Comparison of ENCODE assay signal across 9 mouse cellular contexts in genomic region chr5:139694292-139694988, GRCm38 (mm10). TPM values are rescaled to one million over a fixed set of nuclear protein-coding genes. Genes with fewer than 3 reads are reported as not detected.
A peak's percentile ranks its signal among the peaks of the same experiment; 100 is the strongest.
DNase-seq lines count a peak whose midpoint lies in the region; ATAC-seq and TF ChIP-seq lines count a peak whose summit lies in the region.
"Had no signal": no experiment of that assay in that cellular context is flagged by ENCODE, and none has a peak within 500 bp of the region (broad histone marks: within the 10 kb centered on the region; RNA-seq: fewer than 3 reads in every experiment).

No protein-coding gene starts in this region.

- no peak overlapping the region for H3K27ac ChIP-seq in kidney, postnatal 0 days
- H3K27ac ChIP-seq in embryonic facial prominence, embryonic 15.5 days (replicated peaks) = no peak overlapping the region
- no peak overlapping the region for H3K27ac ChIP-seq in limb, embryonic 13.5 days

- H3K36me3 ChIP-seq in kidney, postnatal 0 days (ENCODE audit: insufficient read depth, low read length) = no peaks in the 10 kb centered on the region
- no peaks in the 10 kb centered on the region for H3K36me3 ChIP-seq in embryonic facial prominence, embryonic 15.5 days
- H3K36me3 ChIP-seq in limb, embryonic 13.5 days = no peaks in the 10 kb centered on the region

- no peak for TF ChIP-seq CTCF in kidney, postnatal 0 days (IDR thresholded peaks at IDR 0.05; ENCODE audit: low read depth)

- WGBS in kidney, postnatal 0 days = 50% methylated on average over 16 of the region's 16 CpGs
- WGBS in embryonic facial prominence, embryonic 15.5 days = 39% methylated on average over 16 of the region's 16 CpGs
- 49% methylated on average over 16 of the region's 16 CpGs for WGBS in limb, embryonic 13.5 days

- 0 out of 2 replicates have a peak overlapping the region, but pooled peaks have one; percentile 42 for H3K9ac ChIP-seq in kidney, postnatal 0 days (ENCODE audit: low read depth, low read length)
- H3K9ac ChIP-seq in embryonic facial prominence, embryonic 15.5 days = no peak overlapping the region
- no peak overlapping the region for H3K9ac ChIP-seq in limb, embryonic 13.5 days

- H3K9me3 ChIP-seq in kidney, postnatal 0 days (replicated peaks; ENCODE audit: low read length) = no peaks in the 10 kb centered on the region
- H3K9me3 ChIP-seq in embryonic facial prominence, embryonic 15.5 days (replicated peaks) = no peaks in the 10 kb centered on the region
- no peaks in the 10 kb centered on the region for H3K9me3 ChIP-seq in limb, embryonic 13.5 days

- no peaks in the 10 kb centered on the region for H3K4me1 ChIP-seq in kidney, postnatal 0 days (replicated peaks; ENCODE audit: insufficient read depth, low read length)
- H3K4me1 ChIP-seq in embryonic facial prominence, embryonic 15.5 days = peaks cover 11% of the 10 kb centered on the region
- peaks cover 7% of the 10 kb centered on the region for H3K4me1 ChIP-seq in limb, embryonic 13.5 days

- DNase-seq in cerebellum, adult 18-20 months = peak; percentile 24 to 33
- no peak for DNase-seq in kidney, postnatal 0 days (ENCODE audit: low spot score)
- DNase-seq in kidney, postnatal 10 days = no peak
- no peak for DNase-seq in testis, postnatal 10 days (ENCODE audit: low spot score)
- no peak for DNase-seq in layer of hippocampus, postnatal 10 days (ENCODE audit: low spot score in 2 of 2)

- ATAC-seq in cerebellum, adult (ENCODE audit: insufficient number of reproducible peaks, low FRiP score, low TSS enrichment) = no peak
- ATAC-seq in kidney, postnatal 0 days (replicated peaks; ENCODE audit: low FRiP score, low read depth) = no peak
- no peak for ATAC-seq in embryonic facial prominence, embryonic 15.5 days (ENCODE audit: insufficient number of reproducible peaks, low FRiP score, low TSS enrichment, low read depth)
- no peak; the same call in 1 of the 2 replicates for ATAC-seq in limb, embryonic 13.5 days (ENCODE audit: low FRiP score, low read depth)

- H3K4me2 ChIP-seq in kidney, postnatal 0 days (ENCODE audit: low read length) = peak overlapping the region; percentile 35
- peak overlapping the region; percentile 36 for H3K4me2 ChIP-seq in embryonic facial prominence, embryonic 15.5 days (replicated peaks)
- H3K4me2 ChIP-seq in limb, embryonic 13.5 days (replicated peaks) = peak overlapping the region; percentile 50
- H3K4me2 ChIP-seq: heart, embryonic 11.5 days had no signal

- no peaks in the 10 kb centered on the region for H3K27me3 ChIP-seq in kidney, postnatal 0 days (ENCODE audit: insufficient read depth, low read length)
- no peaks in the 10 kb centered on the region for H3K27me3 ChIP-seq in embryonic facial prominence, embryonic 15.5 days
- H3K27me3 ChIP-seq in limb, embryonic 13.5 days = peaks cover 10% of the 10 kb centered on the region

- no peak overlapping the region for H3K4me3 ChIP-seq in kidney, postnatal 0 days (replicated peaks; ENCODE audit: low read depth, low read length)
- H3K4me3 ChIP-seq in embryonic facial prominence, embryonic 15.5 days (replicated peaks) = 0 out of 2 replicates have a peak overlapping the region, but pooled peaks have one; percentile 4
- H3K4me3 ChIP-seq in limb, embryonic 13.5 days = no peak overlapping the region; the same call in 1 of the 2 replicates

RNA-seq across cellular contexts. Expression of gene Micall2, which starts 41.7 kb away (rescaled TPM):
- polyA plus RNA-seq in kidney, postnatal 0 days (2015; fragmentation: Nextera tagmentation; extraction: Ambion mirVana) = 4.2 and 4.6 TPM in 2 replicates
- 5.7 and 7.7 TPM in 2 replicates for polyA plus RNA-seq in embryonic facial prominence, embryonic 15.5 days (2015; fragmentation: Nextera tagmentation; extraction: Ambion mirVana)
- polyA plus RNA-seq in limb, embryonic 13.5 days (2015; fragmentation: Nextera tagmentation; extraction: Ambion mirVana) = 5.4 and 5.9 TPM in 2 replicates
- total RNA-seq in layer of hippocampus, postnatal 10 days (2021) = 1 to 10 TPM; 3.5 to 4.3 TPM

Comparison
In these comparisons a context has a peak if more than half of its experiments do, and no peak if none do; other contexts are left out.
1. DNase-seq: peak in cerebellum, adult 18-20 months (2 of 2); none in kidney, postnatal 0 days (single experiment), kidney, postnatal 10 days (single experiment), testis, postnatal 10 days (single experiment) and layer of hippocampus, postnatal 10 days (0 of 2).
2. Peak in every context shown above with its lines, with median percentiles within 50 percentile points of each other: H3K4me2 ChIP-seq.